In the genomic region with DNA sequence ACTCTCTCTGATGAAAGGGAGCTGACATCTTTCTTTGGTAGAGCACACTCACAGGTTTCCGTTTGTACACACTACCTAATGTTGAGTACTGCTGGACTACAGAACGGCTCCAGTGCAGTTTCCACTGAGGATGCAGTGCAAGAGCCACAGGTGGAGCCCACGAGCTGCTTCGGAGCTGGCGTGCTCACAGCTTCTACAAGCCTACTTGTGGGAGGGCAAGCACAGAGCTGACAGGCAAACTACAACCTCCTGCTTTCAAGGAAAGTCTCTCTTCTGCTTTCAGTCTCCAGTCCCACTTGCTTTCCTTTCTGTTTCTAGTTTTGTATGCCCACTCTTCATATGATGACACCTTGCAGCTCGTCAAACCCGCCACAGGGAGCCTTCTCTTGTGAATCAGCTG, we compare ENCODE assay signal across 9 mouse cellular contexts.
DNase-seq lines count a peak whose midpoint lies in the region; ATAC-seq lines count a peak whose summit lies in the region.
"Had no signal": no experiment of that assay in that cellular context is flagged by ENCODE, and none has a peak within 500 bp of the region (broad histone marks: within the 10 kb centered on the region; RNA-seq: fewer than 3 reads in every experiment).

No protein-coding gene starts in this region.

- H3K27ac ChIP-seq in heart, embryonic 10.5 days = no peak overlapping the region
- H3K27ac ChIP-seq: lung, embryonic 15.5 days had no signal

- ATAC-seq in megakaryocyte progenitor cell, adult 5-6 weeks (replicated peaks; ENCODE audit: poor library complexity) = peak; percentile 90

- H3K4me1 ChIP-seq in heart, embryonic 10.5 days = peaks cover 8% of the 10 kb centered on the region; the same call in 1 of the 2 replicates
- H3K4me1 ChIP-seq: lung, embryonic 15.5 days had no signal

- 0 out of 2 replicates have a peak, but pooled peaks cover 2% of the 10 kb centered on the region for H3K36me3 ChIP-seq in heart, embryonic 10.5 days
- H3K36me3 ChIP-seq: lung, embryonic 15.5 days had no signal

- no peaks in the 10 kb centered on the region for H3K9me3 ChIP-seq in heart, embryonic 10.5 days
- H3K9me3 ChIP-seq: lung, embryonic 15.5 days had no signal

- WGBS in heart, embryonic 10.5 days = 37% methylated on average over 7 of the region's 7 CpGs

- H3K27me3 ChIP-seq in heart, embryonic 10.5 days (ENCODE audit: insufficient read depth, poor library complexity, severe bottlenecking) = no peaks in the 10 kb centered on the region
- H3K27me3 ChIP-seq: lung, embryonic 15.5 days had no signal

- H3K4me3 ChIP-seq in heart, embryonic 10.5 days = no peak overlapping the region
- H3K4me3 ChIP-seq: lung, embryonic 15.5 days had no signal

- DNase-seq in adrenal gland, postnatal 14 days = peak; percentile 38
- DNase-seq in adrenal gland, adult 2 months = no peak
- DNase-seq in urinary bladder, postnatal 14 days (ENCODE audit: low spot score) = peak; percentile 51
- DNase-seq in urinary bladder, postnatal 25 days (ENCODE audit: low spot score) = no peak
- DNase-seq in heart, embryonic 10.5 days (ENCODE audit: low spot score) = peak; percentile 84
- peak; percentile 11 to 21 for DNase-seq in layer of hippocampus, postnatal 25 days (ENCODE audit: extremely low spot score in 1 of 2, low spot score in 1 of 2)
- DNase-seq in thymus, adult 18-20 months = peak; percentile 11 to 19

Comparison
In these comparisons a context has a peak if more than half of its experiments do, and no peak if none do; other contexts are left out.
1. DNase-seq: peak in adrenal gland, postnatal 14 days (single experiment), urinary bladder, postnatal 14 days (single experiment), heart, embryonic 10.5 days (single experiment), layer of hippocampus, postnatal 25 days (2 of 2) and thymus, adult 18-20 months (2 of 2); none in adrenal gland, adult 2 months (single experiment) and urinary bladder, postnatal 25 days (single experiment).